Mouse (Mus musculus): ENCODE measurements around the gene Tbxas1.

DNA sequence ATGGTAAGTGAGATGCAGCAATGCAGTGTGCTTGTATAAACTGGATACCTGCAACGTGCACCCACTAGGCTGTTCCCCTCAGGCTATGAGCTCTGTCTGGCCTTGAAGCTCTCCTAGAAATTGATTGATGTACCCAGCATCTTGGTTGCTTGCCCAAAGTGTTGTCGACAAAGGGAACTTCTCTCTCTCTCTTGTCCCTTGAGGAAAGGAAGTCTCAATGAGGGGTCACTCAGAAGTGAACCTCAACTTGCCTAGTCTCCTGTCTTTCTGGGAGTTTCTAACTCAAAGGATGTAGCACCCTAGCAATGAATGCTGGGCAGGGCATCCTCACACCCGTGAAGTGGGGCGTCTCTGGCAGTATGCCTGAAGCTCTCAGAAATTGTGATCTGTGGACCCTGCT is 161.0 kb downstream of the Tbxas1 start:
- TF ChIP-seq CTCF (conservative IDR thresholded peaks at IDR 0.05 in 1 of 2, IDR thresholded peaks at IDR 0.05 in 1 of 2; ENCODE audit: low read depth in 2 of 2, low read length in 2 of 2) (no peak), TCF12 (IDR thresholded peaks at IDR 0.05; ENCODE audit: low read depth, low read length) (no peak), POLR2A (IDR thresholded peaks at IDR 0.05; ENCODE audit: low read depth, low read length) (no peak), ZKSCAN1 (IDR thresholded peaks at IDR 0.05; ENCODE audit: borderline replicate concordance, low read depth, low read length) (no peak), MAFK (IDR thresholded peaks at IDR 0.05; ENCODE audit: insufficient replicate concordance, low read length) (no peak), ZNF384 (IDR thresholded peaks at IDR 0.05; ENCODE audit: low read depth, low read length) (no peak), TBP (conservative IDR thresholded peaks at IDR 0.05; ENCODE audit: low read depth, low read length) (no peak), JUND (conservative IDR thresholded peaks at IDR 0.05; ENCODE audit: low read depth, low read length) (no peak), EP300 (IDR thresholded peaks at IDR 0.05; ENCODE audit: low read length) (no peak)

Measured in CH12.LX (cell line).